Mouse (Mus musculus): ENCODE results near the gene 1600014C10Rik.

Gene 1600014C10Rik

DNA sequence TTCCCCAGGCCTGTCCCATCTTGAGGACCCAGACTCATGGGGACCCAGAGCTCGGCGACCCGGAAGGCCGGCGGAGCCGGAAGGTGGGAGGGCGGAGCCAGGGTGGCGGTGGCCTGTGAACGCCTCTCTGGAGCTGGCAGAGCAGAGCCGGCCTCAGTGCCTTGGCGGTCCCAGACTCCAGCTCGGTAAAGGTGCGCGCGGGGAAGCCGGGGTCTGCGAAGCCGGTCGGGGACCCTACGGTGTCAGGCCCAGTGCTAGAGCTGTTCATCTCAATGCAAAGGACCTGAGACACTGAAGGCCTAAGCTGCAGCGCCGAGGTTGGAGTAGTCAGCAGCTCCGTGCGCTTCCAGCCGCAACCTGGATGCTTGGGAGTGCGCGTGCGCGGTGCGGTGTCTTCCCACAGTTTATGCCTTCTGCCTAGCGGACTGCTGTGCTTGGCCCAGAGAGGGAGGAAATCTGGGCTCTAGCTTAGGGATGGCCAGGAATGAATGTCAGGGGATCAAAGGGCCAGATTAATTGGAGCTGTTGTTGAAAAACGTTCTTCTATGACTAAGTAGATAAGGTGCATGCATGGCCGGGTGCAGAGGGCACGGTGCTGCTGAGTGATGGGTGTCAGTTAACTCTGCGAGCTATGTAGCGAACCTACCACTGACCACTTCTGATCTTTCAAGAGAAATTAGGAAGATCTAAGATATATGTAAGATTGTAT, 846 bp downstream of the 1600014C10Rik start:
- DNase-seq (ENCODE audit: low read depth, low spot score): peak; percentile 44

DNA sequence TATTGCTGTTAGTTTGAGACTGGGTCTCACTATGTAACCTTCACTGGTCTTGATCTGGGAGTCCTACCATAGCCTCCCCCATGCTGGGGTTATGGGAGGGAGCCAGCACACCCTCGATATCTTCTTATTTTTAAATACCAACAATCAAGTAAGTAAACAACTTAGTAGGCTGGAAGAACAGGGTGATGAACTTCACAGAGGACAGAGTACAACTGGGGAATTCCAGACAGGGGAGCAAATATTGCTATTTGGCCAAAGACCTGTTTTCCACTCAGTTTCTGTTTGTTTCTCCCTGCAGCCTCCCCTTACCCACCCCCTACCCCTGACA, 1.4 kb downstream of the 1600014C10Rik start:
- DNase-seq (ENCODE audit: low read depth, low spot score): no peak

DNA sequence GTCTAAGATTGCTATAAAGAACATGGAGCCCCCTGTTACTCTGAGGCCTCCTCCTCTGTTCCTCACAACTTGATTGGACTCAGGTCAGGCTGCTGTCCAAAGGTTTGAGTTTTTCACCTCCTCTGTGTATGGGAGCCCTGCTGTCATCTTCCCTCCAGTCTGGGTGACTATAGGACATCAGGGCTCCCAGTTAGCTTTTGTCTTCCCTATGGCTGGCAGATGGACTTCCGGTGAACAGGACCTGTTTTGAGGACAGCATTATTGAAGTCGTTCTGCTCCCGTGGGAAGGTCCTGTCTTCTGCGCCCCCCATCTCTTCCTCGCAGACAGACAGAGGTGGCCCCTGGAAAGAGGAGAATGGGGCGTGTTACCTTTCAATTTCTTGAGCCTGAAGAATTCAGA, 1.8 kb downstream of the 1600014C10Rik start:
- DNase-seq (ENCODE audit: low read depth, low spot score): no peak

GRCm38 (mm10) chr7:38186861-38187260, 3.8 kb downstream of the 1600014C10Rik start:
- no peak for DNase-seq (ENCODE audit: low read depth, low spot score)

GRCm38 (mm10) chr7:38187796-38188195, 4.8 kb downstream of the 1600014C10Rik start:
- DNase-seq (ENCODE audit: low read depth, low spot score): no peak

DNA sequence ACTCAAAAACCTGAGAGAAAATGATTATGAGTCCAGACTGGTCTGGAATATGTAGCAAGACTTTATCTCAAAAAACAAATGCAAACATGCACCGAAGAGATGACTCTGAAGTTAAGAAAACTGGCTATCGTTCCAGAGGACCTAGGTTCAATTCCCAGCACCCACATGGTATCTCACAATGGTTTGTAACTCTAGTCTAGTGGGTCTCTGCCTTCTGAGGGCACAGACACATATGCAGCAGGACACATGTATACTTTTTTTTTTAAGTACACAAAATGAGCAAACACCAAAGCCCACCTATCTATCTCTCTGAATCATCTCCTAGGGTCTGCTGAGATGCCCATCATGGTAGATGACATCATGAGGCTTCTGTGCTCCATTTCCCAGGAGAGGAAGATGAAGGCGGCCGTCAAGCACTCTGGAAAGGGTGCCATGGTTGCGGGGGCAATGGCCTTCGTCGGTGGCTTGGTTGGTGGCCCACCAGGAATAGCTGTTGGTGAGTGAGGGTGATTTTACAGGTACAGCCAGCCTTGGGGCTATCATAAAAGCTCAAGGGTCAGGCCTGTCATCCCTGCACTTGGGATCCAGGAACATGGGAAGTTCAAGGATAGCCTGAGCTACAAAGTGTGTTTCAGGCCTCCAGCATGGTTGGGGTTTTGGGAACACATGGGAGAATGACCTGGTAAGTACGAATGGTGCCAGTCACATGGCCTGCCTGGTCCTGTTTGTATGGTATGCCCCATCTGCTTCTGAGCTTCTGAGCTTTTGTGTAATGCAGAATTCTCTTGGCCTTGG, 5.5 kb downstream of the 1600014C10Rik start:
- DNase-seq (ENCODE audit: low read depth, low spot score): no peak

DNA sequence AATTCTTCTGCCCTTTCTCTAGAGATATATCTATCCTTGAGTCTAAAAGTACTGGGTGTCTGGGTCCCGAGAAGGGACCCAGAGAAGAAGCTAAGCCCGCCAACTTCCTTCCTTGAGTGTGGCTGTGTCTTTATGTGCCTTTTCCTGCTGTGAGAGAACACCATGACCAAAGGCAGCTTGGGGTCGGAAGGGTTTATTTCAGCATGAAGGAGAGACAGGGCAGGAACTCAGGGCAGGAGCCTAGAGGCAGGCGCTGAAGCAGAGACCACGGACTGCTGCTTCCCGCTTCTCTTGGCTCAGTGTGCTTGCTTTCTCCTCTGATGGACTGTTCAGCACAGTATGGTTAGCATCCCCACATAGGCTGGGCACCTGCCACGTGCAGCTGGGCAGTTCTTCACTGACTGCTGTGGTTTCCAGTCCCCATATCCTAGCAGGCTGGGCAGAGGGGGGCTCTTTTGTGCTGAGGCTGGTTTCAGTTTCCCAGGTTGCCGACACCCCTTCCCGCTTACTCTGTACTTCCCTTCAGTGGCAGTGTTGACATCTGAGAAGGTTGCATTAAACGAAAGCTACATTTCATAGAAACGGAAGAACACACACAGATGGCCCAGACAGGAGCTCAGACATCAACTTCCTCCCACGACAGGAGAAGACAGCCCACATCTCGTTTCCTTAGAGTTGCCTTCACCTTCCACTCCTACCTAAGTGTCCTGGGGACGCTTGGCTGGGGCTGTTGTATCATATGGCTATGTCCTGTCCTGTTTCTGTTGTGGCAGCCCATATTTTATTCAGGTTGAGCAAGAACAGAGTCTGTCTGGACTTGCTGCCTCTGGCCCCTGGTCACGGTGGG, 6.3 kb downstream of the 1600014C10Rik start:
- DNase-seq (ENCODE audit: low read depth, low spot score): no peak

- no peak for DNase-seq (ENCODE audit: low read depth, low spot score)
Observed at GRCm38 (mm10) chr7:38190056-38190835, 7.2 kb downstream of the 1600014C10Rik start.

DNA sequence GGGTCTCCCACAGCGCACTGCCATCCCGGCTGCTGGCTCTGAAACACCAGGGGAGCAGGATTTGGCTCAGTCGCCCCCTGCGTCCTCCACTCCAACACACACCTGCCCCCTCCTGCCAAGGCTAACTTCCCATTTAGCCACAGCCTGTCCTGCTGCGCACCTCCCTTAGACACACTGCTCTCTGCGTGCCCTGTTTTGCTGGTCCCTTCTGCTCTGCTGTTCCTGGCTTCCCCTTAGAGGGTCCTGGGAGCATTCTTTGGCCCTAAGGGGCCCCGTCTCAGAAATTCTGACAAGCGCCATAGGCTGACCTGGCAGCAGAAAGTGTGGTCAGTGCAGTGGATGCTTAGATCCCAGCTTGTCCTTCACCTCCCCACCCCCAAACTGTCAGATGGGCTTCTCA, 8.1 kb downstream of the 1600014C10Rik start:
- no peak for DNase-seq (ENCODE audit: low read depth, low spot score)

- DNase-seq (ENCODE audit: low read depth, low spot score): no peak
Observed at GRCm38 (mm10) chr7:38191571-38191970, 8.6 kb downstream of the 1600014C10Rik start.

DNA sequence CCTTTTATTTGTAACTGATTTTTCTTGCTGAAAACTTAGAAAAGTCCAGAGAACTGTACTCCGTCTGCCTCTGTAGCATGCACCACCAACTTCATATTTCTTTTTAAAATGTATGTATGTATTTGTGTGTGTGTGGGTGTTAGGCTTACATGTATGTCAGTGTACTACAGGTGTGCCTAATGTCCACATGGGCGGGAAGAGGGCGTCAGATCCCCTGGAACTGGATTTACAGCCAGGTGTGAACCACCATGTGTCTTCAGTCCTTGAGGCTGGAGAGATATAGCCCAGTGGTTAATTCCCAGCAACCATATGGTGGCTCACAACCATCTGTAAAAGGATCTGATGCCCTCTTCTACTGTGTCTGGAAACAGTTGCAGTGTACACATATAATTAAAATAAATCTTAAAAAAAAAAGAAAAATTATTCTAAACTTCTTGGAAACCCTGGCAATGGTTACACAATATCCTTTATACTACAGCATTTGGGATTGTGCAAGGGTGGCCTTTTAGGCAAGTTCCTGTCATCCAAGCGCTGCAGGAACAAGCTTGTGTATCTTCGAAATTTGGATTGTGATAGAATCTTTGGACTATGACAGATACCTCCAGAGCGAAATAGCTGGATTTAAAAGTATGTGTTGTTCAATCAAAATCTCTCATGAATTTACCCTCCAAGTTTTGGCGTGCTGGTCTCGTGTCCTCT, 17.0 kb downstream of the 1600014C10Rik start:
- no peak for DNase-seq (ENCODE audit: low read depth, low spot score)

DNA sequence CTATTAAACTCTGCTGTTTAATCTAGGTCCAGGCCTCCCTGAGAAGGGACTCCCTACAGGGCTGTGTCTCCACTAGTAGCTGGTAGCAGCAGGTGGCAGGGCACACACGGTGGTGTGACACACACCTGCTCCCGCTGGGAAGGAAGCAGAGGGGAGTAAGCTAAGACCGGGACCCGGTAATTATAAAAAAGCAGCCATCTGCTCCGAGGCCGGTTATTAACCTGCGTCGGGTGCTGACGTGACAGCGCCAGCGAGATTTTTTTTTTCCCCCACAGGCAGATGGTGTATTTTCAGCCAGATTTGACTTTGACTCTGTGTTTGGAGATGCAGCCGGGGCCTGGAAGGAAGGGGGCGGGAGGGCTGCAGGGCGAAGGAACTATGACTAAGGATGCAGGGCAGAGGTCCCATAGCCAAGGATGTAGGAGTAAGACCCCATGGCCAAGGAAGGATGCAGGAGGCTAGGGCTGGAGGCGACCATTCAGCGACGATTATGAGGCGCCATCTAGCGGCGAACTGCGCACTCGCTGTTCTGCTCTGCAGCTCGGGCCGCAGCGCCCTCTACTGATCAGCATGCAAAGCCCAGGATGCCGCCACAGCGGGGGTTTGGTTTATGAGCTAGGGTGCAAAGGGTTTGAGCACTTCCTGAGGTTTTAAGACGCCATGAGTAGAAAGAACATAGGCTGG, 17.7 kb downstream of the 1600014C10Rik start:
- peak; percentile 62 for DNase-seq (ENCODE audit: low read depth, low spot score)

DNA sequence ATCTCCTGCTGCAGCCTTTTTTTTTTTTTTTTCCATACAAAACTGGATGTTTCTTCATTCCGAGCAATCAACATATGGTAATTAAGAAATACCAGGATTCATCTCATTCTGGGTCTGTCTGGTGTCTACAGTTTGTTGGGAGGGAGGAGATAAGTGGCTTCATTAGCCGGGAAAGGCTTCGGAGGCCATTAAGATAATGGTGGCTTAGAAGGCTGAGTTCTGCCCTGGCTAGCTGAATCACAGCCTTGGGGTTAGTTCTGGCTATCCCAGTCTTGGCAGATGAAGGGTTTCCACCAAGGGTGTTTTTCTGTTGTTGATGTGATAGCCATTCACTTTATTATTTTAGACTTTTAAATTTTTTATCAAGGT, 18.3 kb downstream of the 1600014C10Rik start:
- DNase-seq (ENCODE audit: low read depth, low spot score): no peak

GRCm38 (mm10) chr7:38204314-38204713, 21.3 kb downstream of the 1600014C10Rik start:
- DNase-seq (ENCODE audit: low read depth, low spot score): no peak

DNA sequence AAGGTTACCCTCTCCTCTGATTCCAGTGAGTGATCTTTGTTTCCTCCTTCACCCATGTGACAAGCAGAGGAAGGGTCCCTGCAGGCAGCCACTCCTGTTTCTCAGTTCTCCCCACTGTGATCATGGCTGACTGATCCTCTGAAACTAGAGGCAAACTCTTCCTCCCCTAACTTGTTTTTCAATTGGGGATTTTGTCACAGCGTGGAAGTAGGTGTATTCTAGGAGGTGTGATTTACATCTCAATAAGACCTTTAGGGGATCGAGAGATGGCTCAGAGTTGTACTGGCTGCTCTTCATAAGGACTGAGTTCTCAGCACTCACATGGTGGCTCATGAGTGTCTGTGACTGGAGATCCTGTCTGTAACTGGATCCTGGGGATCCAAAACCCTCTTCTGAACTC, 22.8 kb downstream of the 1600014C10Rik start:
- DNase-seq (ENCODE audit: low read depth, low spot score): no peak

DNA sequence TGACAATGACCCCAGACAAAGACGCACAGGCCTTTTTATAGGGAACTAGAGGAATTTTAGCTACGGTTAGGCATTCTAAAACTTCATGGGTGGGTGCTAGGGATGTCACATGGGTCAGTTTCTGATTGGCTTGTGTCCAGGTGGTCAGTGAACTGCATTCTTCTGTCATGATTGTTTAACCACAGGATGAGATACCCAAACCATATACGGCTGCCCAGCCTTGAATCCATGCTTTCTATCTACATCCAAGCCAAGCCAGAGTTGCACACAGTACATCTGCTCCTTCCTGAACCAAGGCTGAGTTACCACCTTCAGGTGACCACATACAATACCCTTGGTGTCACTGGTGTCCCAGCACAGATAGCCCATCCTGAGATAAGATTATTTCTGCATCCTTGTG, 23.5 kb downstream of the 1600014C10Rik start:
- DNase-seq (ENCODE audit: low read depth, low spot score): no peak

- DNase-seq (ENCODE audit: low read depth, low spot score): no peak
Observed at GRCm38 (mm10) chr7:38208969-38209368, 26.0 kb downstream of the 1600014C10Rik start.

DNA sequence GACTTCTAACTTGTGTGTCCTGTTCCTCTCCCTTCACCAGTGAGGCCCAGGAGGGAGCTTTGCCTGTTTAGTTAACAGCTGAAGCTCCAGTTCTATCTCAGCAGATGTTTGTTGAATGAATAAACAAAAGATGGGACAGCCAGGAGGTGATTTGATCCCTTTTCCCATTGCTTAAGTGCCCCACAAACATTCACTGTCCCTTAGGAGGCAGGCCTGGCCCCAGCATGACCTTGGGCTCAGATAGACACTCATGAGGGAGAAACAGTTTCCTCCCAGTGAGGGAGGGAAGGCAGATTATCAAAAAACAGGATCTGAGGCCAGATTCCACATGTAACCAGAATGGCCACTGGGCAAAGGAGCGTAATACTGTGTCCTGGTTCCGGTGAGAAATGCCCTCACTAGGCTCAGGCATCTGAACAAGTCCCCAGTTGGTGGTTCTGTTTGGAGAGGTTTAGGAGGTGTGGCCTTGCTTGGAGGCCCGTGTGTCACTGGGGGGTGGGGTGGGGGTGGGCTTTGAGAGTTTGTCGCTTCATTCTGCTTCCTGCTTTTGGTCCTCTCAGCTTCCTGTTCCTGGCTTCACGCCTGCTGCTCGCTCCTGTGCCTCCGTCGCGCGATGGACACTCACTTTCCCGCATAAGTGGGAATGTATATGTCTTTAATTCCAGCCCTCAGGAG, 26.6 kb downstream of the 1600014C10Rik start:
- DNase-seq (ENCODE audit: low read depth, low spot score): no peak

DNA sequence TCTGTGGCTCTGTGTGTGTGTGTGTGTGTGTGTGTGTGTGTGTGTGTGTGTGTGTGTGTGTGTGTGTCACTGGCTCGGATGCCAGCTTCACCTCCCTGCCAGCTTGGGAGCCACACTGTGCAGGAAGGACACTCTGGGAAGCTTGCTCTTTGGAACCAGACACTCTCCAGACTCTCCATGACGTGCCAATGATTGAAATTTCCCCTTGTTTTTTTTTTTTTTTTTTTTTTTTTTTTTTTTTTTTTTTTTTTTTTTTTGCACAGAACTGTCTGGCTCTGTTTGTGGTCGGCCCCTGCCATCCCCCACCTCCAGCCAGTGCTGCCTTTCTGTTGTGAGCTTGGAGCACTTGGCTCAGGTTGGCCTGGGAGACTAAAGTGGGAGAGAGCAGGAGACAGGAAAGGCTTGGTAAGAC, 29.6 kb downstream of the 1600014C10Rik start:
- no peak for DNase-seq (ENCODE audit: low read depth, low spot score)
